Mouse (Mus musculus) neural tube, embryonic 11.5 days (tissue): Measurements from ENCODE around the gene Tceal5. TPM values are rescaled to one million over a fixed set of nuclear protein-coding genes. Genes with fewer than 3 reads are reported as not detected.

Experiments used
- ATAC-seq: fragments of 200-750 bp; cut with Nextera tagmentation; 2 replicates; pipeline ENCODE4 v1.8.0; 2017; ENCODE audit warnings: moderate number of reproducible peaks, mild to moderate bottlenecking, moderate TSS enrichment, moderate library complexity; ENCODE audit not compliant: insufficient read depth, low FRiP score, low TSS enrichment
- DNase-seq: peaks from one replicate; pipeline ENCODE4 v3.0.0-alpha.2; 2015; ENCODE audit warnings: low spot score
- H3K27ac ChIP-seq: fragments of 300-500 bp; sonication (generic); 2 replicates; pipeline ENCODE4 v1.5.1; 2014; ENCODE audit warnings: low read depth, mild to moderate bottlenecking, low read length
- H3K27me3 ChIP-seq: fragments of 300-500 bp; sonication (generic); 2 replicates; pipeline ENCODE4 v1.6.1; 2014; ENCODE audit warnings: mild to moderate bottlenecking, low read length, mixed read lengths; ENCODE audit not compliant: control insufficient read depth, insufficient read depth
- H3K36me3 ChIP-seq: fragments of 300-500 bp; sonication (generic); 2 replicates; pipeline ENCODE4 v1.6.1; 2014; ENCODE audit warnings: mild to moderate bottlenecking, low read length, moderate library complexity, mixed read lengths; ENCODE audit not compliant: control insufficient read depth, insufficient read depth
- H3K4me1 ChIP-seq: fragments of 300-500 bp; sonication (generic); 2 replicates; pipeline ENCODE4 v1.6.1; 2014; ENCODE audit warnings: low read length, mixed read lengths; ENCODE audit not compliant: control insufficient read depth, insufficient read depth
- H3K4me2 ChIP-seq: fragments of 300-500 bp; sonication (generic); 2 replicates; pipeline ENCODE4 v1.6.1; 2014; ENCODE audit warnings: low read depth, mild to moderate bottlenecking, moderate library complexity
- H3K4me3 ChIP-seq: fragments of 300-500 bp; sonication (generic); 2 replicates; pipeline ENCODE4 v1.5.1; 2014; ENCODE audit warnings: low read depth, low read length
- H3K9ac ChIP-seq: fragments of 300-500 bp; sonication (generic); 2 replicates; pipeline ENCODE4 v1.6.1; 2014; ENCODE audit warnings: mild to moderate bottlenecking, low read length
- H3K9me3 ChIP-seq: fragments of 300-500 bp; sonication (generic); 2 replicates; pipeline ENCODE4 v1.6.1; 2016; ENCODE audit warnings: low read length; ENCODE audit not compliant: control insufficient read depth
- WGBS: fragments of 180-500 bp; shearing (Covaris S2); extraction: QIAGEN DNeasy Blood & Tissue Kit; methylation state at CpG from one replicate; pipeline ENCODE4 v1.1.7; 2014; 5-methylcytosine and 5-hydroxymethylcytosine counted together
- polyA plus RNA-seq: library from polyadenylated mRNA; unstranded; fragments of >200 nt; fragmentation: Nextera tagmentation; extraction: Ambion mirVana; gene quantifications from 2 replicates; pipeline ENCODE4 v1.2.1, GENCODE M21; 2014

Tceal5 gene
- polyA plus RNA-seq, 1 experiment from 2014 or later, result 1.4 TPM

- 88% methylated on average over 16 of the region's 16 CpGs for WGBS
- no peaks in the 10 kb centered on the region for H3K9me3 ChIP-seq
Observed at GRCm38 (mm10) chrX:136195193-136195944, 8.3 kb downstream of the Tceal5 start.

GRCm38 (mm10) chrX:136183107-136183506, 20.6 kb downstream of the Tceal5 start:
- H3K4me3 ChIP-seq, result no peak overlapping the region
- no peak for ATAC-seq

More at GRCm38 (mm10) chrX:136195193-136195944, 8.3 kb downstream of the Tceal5 start:
- Histone ChIP-seq H3K27ac (no peak overlapping the region), H3K9ac (no peak overlapping the region), H3K27me3 (no peaks in the 10 kb centered on the region), H3K36me3 (no peaks in the 10 kb centered on the region), H3K4me3 (no peak overlapping the region), H3K4me1 (no peaks in the 10 kb centered on the region), H3K4me2 (no peak overlapping the region)
- DNase-seq (no peak), ATAC-seq (no peak)

GRCm38 (mm10) chrX:136180897-136181553, 22.7 kb downstream of the Tceal5 start:
- 21% methylated on average over 11 of the region's 11 CpGs for WGBS
- no peak overlapping the region for H3K9ac ChIP-seq
- no peaks in the 10 kb centered on the region for H3K36me3 ChIP-seq
- H3K4me2 ChIP-seq, result no peak overlapping the region
- no peak overlapping the region for H3K27ac ChIP-seq
- ATAC-seq, result no peak
- H3K9me3 ChIP-seq, result no peaks in the 10 kb centered on the region
- H3K27me3 ChIP-seq, result no peaks in the 10 kb centered on the region
- DNase-seq, result peak; percentile 22
- no peaks in the 10 kb centered on the region for H3K4me1 ChIP-seq
- no peak overlapping the region for H3K4me3 ChIP-seq

More at GRCm38 (mm10) chrX:136183107-136183506, 20.6 kb downstream of the Tceal5 start:
- no peaks in the 10 kb centered on the region for H3K4me1 ChIP-seq
- no peak overlapping the region for H3K4me2 ChIP-seq
- H3K9me3 ChIP-seq, result no peaks in the 10 kb centered on the region
- no peak overlapping the region for H3K9ac ChIP-seq
- 74% methylated on average over 1 of the region's 1 CpGs for WGBS
- no peak overlapping the region for H3K27ac ChIP-seq
- no peak for DNase-seq
- H3K36me3 ChIP-seq, result no peaks in the 10 kb centered on the region
- H3K27me3 ChIP-seq, result no peaks in the 10 kb centered on the region

- no peak overlapping the region for H3K9ac ChIP-seq
- H3K4me2 ChIP-seq, result peak overlapping the region; percentile 32
- DNase-seq (peak; percentile 17), ATAC-seq (no peak)
- H3K36me3 ChIP-seq, result no peaks in the 10 kb centered on the region
- WGBS, result 26% methylated on average over 10 of the region's 10 CpGs
- H3K9me3 ChIP-seq, result no peaks in the 10 kb centered on the region
- no peaks in the 10 kb centered on the region for H3K27me3 ChIP-seq
- no peaks in the 10 kb centered on the region for H3K4me1 ChIP-seq
- H3K27ac ChIP-seq, result peak overlapping the region; percentile 64; the same call in 1 of the 2 replicates
- H3K4me3 ChIP-seq, result peak overlapping the region; percentile 3
Observed at GRCm38 (mm10) chrX:136172786-136173185, 30.9 kb downstream of the Tceal5 start.

- peak within 1 kb of the TSS; percentile 64; the same call in 1 of the 2 replicates for H3K27ac ChIP-seq
- H3K36me3 ChIP-seq, result no peaks in the 10 kb centered on the region
- ATAC-seq, result peak; percentile 96
- H3K4me2 ChIP-seq, result peak within 1 kb of the TSS; percentile 41
- DNase-seq, result peak; percentile 83
- peak within 1 kb of the TSS; percentile 45 for H3K4me3 ChIP-seq
- WGBS, result 16% methylated on average over 10 of the region's 10 CpGs
- no peaks in the 10 kb centered on the region for H3K27me3 ChIP-seq
- H3K9ac ChIP-seq, result peak within 1 kb of the TSS; percentile 59
- no peaks in the 10 kb centered on the region for H3K4me1 ChIP-seq
- H3K9me3 ChIP-seq, result no peaks in the 10 kb centered on the region
Observed at GRCm38 (mm10) chrX:136172118-136172551, 31.5 kb downstream of the Tceal5 start, which contains the start of gene Tceal8. Gene Tceal8 (minus strand): TSS chrX:136172342.

- Histone ChIP-seq H3K9ac (peak overlapping the region; percentile 59), H3K9me3 (no peaks in the 10 kb centered on the region), H3K4me3 (peak overlapping the region; percentile 45), H3K4me1 (no peaks in the 10 kb centered on the region), H3K36me3 (no peaks in the 10 kb centered on the region), H3K27me3 (no peaks in the 10 kb centered on the region), H3K27ac (peak overlapping the region; percentile 31; the same call in 1 of the 2 replicates), H3K4me2 (peak overlapping the region; percentile 41)
- 25% methylated on average over 24 of the region's 24 CpGs for WGBS
- DNase-seq (peak; percentile 73), ATAC-seq (peak; percentile 58)
Observed at GRCm38 (mm10) chrX:136171189-136172117, 32.2 kb downstream of the Tceal5 start.

- no peaks in the 10 kb centered on the region for H3K36me3 ChIP-seq
- no peaks in the 10 kb centered on the region for H3K9me3 ChIP-seq
- H3K4me2 ChIP-seq, result peak overlapping the region; percentile 41
- no peak overlapping the region for H3K27ac ChIP-seq
- H3K4me3 ChIP-seq, result peak overlapping the region; percentile 45
- no peak overlapping the region for H3K9ac ChIP-seq
- no peaks in the 10 kb centered on the region for H3K4me1 ChIP-seq
- 68% methylated on average over 10 of the region's 10 CpGs for WGBS
- no peaks in the 10 kb centered on the region for H3K27me3 ChIP-seq
- DNase-seq, result no peak
- ATAC-seq, result no peak
Observed at GRCm38 (mm10) chrX:136170625-136171024, 33.1 kb downstream of the Tceal5 start.
